Mouse (Mus musculus): ENCODE data around the gene Fbxo41. TPM values are rescaled to one million over a fixed set of nuclear protein-coding genes. Genes with fewer than 3 reads are reported as not detected.

The Fbxo41 gene
- polyA plus RNA-seq, 1 experiment: not detected

DNA sequence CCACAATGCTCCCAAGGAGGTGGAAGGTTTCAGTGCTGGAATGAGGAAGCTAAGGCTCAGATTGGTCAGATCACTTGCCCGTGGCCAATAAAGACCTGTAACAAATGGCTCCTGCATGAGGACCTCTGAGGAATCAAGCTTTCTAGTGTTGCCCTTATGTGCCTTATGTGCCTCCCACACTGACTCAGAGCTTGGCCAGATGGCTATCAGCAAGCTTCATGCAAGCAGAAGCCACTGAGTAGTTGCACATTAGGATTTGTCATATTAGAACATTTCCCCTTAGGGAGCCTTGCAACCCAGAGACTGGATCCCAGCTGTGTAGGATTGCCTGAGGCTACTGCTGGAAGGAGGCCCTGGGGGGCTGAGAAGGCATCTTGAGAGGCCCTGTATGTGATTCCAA lies 2.4 kb downstream of the Fbxo41 start:
- Histone ChIP-seq H3K4me3 (replicated peaks) (no peak overlapping the region), H3K4me1 (ENCODE audit: control insufficient read depth) (peaks cover 3% of the 10 kb centered on the region; the same call in 1 of the 2 replicates), H3K9me3 (ENCODE audit: control insufficient read depth, low read length) (no peaks in the 10 kb centered on the region), H3K36me3 (ENCODE audit: control insufficient read depth) (no peaks in the 10 kb centered on the region), H3K27me3 (ENCODE audit: control insufficient read depth) (peaks cover 39% of the 10 kb centered on the region)
- TF ChIP-seq GATA1 (IDR thresholded peaks at IDR 0.05; ENCODE audit: low read length) (no peak), TAL1 (IDR thresholded peaks at IDR 0.05; ENCODE audit: low read length) (no peak)

DNA sequence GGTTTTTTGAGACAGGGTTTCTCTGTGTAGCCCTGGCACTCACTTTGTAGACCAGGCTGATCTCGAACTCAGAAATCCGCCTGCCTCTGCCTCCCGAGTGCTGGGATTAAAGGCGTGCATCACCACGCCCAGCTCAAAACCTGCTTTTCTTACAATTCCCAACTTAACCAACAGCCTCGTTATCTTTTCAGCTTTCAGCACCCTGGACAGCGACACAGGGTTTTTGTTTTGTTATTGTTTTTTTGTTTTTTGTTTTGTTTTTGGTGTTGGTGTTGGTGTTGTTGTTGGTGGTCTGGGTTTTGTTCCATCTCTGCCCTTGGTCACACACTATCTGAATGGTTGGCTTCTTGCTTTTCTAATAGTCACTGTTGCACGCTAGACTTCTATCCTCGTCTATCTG lies 4.6 kb downstream of the Fbxo41 start:
- TF ChIP-seq TAL1 (IDR thresholded peaks at IDR 0.05; ENCODE audit: low read length) (no peak), GATA1 (IDR thresholded peaks at IDR 0.05; ENCODE audit: low read length) (no peak)
- Histone ChIP-seq H3K27me3 (ENCODE audit: control insufficient read depth) (peaks cover 25% of the 10 kb centered on the region), H3K4me1 (ENCODE audit: control insufficient read depth) (peaks cover 3% of the 10 kb centered on the region; the same call in 1 of the 2 replicates), H3K9me3 (ENCODE audit: control insufficient read depth, low read length) (no peaks in the 10 kb centered on the region), H3K4me3 (replicated peaks) (no peak overlapping the region), H3K36me3 (ENCODE audit: control insufficient read depth) (no peaks in the 10 kb centered on the region)

DNA sequence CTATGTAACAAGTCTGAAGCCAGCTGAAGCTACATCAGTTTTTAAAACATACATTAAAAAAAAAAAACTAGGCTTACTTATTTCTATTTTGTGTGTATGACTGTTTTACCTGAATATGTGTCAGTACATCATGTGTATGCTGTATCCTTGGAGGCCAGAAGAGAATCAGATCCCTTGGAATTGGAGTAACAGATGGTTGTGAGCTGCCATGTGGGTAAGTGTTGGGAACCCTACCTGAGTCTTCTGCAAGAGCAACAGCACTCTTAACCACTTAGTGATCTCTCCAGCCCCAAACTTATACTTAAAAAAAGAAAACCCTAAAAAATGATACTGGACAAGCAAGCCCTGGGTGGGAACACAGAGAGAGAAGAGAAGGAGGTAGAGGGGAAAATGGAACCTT lies 5.8 kb downstream of the Fbxo41 start:
- peaks cover 13% of the 10 kb centered on the region for H3K27me3 ChIP-seq (ENCODE audit: control insufficient read depth)
- H3K9me3 ChIP-seq (ENCODE audit: control insufficient read depth, low read length): no peaks in the 10 kb centered on the region
- no peak overlapping the region for H3K4me3 ChIP-seq (replicated peaks)
- H3K36me3 ChIP-seq (ENCODE audit: control insufficient read depth): no peaks in the 10 kb centered on the region
- TF ChIP-seq TAL1 (IDR thresholded peaks at IDR 0.05; ENCODE audit: low read length) (no peak), GATA1 (IDR thresholded peaks at IDR 0.05; ENCODE audit: low read length) (no peak)
- H3K4me1 ChIP-seq (ENCODE audit: control insufficient read depth): no peaks in the 10 kb centered on the region

DNA sequence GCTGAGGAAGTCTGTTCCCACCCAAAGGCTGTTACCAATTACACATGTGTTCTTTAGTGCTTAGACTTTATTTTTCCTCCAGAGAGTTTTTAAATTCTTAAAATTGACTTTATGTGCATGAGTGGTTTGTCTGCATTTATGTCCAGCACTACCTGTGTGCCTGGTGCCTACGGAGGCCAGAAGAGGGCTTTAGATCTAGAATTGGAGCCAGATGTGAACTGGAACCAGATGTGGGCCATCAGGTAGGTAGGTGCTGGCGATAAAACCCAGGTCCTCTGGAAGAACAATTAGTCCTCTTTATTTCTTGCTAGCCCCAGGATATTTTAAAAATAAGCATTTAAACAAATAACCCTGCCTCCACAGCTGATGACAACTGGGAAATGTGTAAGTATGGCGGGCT lies 11.2 kb downstream of the Fbxo41 start:
- H3K4me1 ChIP-seq (ENCODE audit: control insufficient read depth): no peaks in the 10 kb centered on the region
- no peak overlapping the region for H3K4me3 ChIP-seq (replicated peaks)
- H3K27me3 ChIP-seq (ENCODE audit: control insufficient read depth): peaks cover 4% of the 10 kb centered on the region
- H3K36me3 ChIP-seq (ENCODE audit: control insufficient read depth): no peaks in the 10 kb centered on the region
- no peak for TF ChIP-seq GATA1 (IDR thresholded peaks at IDR 0.05; ENCODE audit: low read length)
- no peak for TF ChIP-seq TAL1 (IDR thresholded peaks at IDR 0.05; ENCODE audit: low read length)
- no peaks in the 10 kb centered on the region for H3K9me3 ChIP-seq (ENCODE audit: control insufficient read depth, low read length)

DNA sequence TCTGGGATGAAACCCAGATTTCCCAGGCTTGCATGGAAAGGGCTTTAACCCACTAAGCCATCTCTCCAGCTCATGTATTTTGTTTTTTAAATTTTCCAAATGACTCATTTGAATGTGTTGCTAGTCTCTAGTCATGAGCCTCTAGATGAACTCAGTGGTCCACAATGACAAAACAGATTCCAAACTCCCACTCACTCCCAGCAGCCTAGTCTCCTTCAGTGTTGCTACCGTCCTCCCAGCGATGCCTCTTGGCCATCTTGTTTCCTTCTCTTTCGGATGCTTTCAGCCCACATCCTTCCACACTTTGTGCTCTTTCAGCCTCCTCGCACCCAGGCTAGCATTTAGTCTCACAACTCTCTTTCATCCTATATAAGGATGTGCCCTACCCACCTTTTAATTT lies 12.5 kb downstream of the Fbxo41 start:
- H3K4me3 ChIP-seq (replicated peaks): no peak overlapping the region
- peaks cover 18% of the 10 kb centered on the region for H3K27me3 ChIP-seq (ENCODE audit: control insufficient read depth)
- H3K36me3 ChIP-seq (ENCODE audit: control insufficient read depth): no peaks in the 10 kb centered on the region
- TF ChIP-seq TAL1 (IDR thresholded peaks at IDR 0.05; ENCODE audit: low read length): no peak
- TF ChIP-seq GATA1 (IDR thresholded peaks at IDR 0.05; ENCODE audit: low read length): no peak
- H3K4me1 ChIP-seq (ENCODE audit: control insufficient read depth): no peaks in the 10 kb centered on the region
- H3K9me3 ChIP-seq (ENCODE audit: control insufficient read depth, low read length): no peaks in the 10 kb centered on the region

DNA sequence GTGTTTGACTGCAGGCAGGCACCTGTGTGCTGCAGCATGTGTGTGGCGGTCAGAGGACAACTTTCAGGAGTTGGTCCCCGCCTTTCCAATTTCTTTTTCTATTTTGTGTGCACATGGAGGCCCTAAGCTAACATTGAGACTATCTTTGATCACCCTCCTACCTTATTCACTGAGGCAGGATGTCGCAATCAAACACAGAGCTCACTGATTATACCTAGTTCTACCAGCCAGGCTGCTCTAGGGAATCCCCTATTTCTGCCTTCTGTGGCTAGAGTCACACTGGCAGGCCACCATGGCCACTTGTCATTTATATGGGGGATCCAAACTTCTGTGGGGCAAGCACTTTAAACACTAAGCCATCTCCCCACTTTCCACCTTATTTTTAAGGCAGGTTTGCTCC lies 13.1 kb downstream of the Fbxo41 start:
- Histone ChIP-seq H3K4me3 (replicated peaks) (no peak overlapping the region), H3K27me3 (ENCODE audit: control insufficient read depth) (peaks cover 23% of the 10 kb centered on the region), H3K4me1 (ENCODE audit: control insufficient read depth) (no peaks in the 10 kb centered on the region), H3K9me3 (ENCODE audit: control insufficient read depth, low read length) (no peaks in the 10 kb centered on the region), H3K36me3 (ENCODE audit: control insufficient read depth) (no peaks in the 10 kb centered on the region)
- no peak for TF ChIP-seq GATA1 (IDR thresholded peaks at IDR 0.05; ENCODE audit: low read length)
- no peak for TF ChIP-seq TAL1 (IDR thresholded peaks at IDR 0.05; ENCODE audit: low read length)

DNA sequence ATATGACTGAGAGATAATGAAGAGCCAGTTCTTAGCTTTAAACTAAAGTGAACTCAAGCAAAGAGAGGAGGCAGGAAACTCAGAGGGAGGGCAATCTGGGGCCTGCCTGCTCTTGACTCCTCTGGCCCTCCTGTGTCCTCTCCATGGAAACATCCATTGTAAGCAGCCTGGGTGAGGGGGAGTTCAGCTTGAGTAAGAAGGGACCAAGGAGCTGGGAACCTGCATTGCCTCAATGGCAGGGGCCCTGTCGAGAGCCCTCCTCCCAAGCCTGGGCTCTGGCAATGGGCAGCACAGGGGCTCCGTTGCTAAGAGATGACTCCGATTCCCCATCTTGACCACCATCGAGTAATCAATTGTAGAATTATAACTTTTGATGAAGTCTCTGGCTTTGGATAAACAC lies 14.3 kb downstream of the Fbxo41 start:
- H3K36me3 ChIP-seq (ENCODE audit: control insufficient read depth): no peaks in the 10 kb centered on the region
- TF ChIP-seq TAL1 (IDR thresholded peaks at IDR 0.05; ENCODE audit: low read length) (no peak), GATA1 (IDR thresholded peaks at IDR 0.05; ENCODE audit: low read length) (no peak)
- peaks cover 35% of the 10 kb centered on the region for H3K27me3 ChIP-seq (ENCODE audit: control insufficient read depth)
- no peaks in the 10 kb centered on the region for H3K4me1 ChIP-seq (ENCODE audit: control insufficient read depth)
- no peak overlapping the region for H3K4me3 ChIP-seq (replicated peaks)
- no peaks in the 10 kb centered on the region; the same call in 1 of the 2 replicates for H3K9me3 ChIP-seq (ENCODE audit: control insufficient read depth, low read length)

DNA sequence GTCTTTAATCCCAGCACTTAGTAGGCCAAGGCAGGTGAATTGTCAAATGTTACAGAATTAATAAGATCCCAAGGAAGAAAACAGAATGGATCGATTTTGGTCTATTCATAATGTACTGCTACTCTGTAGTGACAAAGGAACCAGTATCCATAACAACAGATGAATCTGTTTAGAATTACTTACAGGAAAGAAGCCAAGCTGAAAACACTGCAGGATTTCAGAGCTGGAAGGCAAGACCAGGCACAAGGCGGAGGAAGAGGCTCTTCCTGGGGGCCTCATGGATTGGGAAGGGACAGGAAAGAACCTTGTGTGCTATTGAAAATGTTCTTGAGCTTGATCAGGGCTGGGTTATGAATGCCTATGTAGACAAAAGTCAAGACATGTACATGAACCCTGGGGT lies 17.1 kb downstream of the Fbxo41 start:
- no peaks in the 10 kb centered on the region for H3K36me3 ChIP-seq (ENCODE audit: control insufficient read depth)
- peaks cover 2% of the 10 kb centered on the region; the same call in 1 of the 2 replicates for H3K9me3 ChIP-seq (ENCODE audit: control insufficient read depth, low read length)
- no peaks in the 10 kb centered on the region for H3K4me1 ChIP-seq (ENCODE audit: control insufficient read depth)
- no peak overlapping the region for H3K4me3 ChIP-seq (replicated peaks)
- H3K27me3 ChIP-seq (ENCODE audit: control insufficient read depth): peaks cover 49% of the 10 kb centered on the region
- TF ChIP-seq GATA1 (IDR thresholded peaks at IDR 0.05; ENCODE audit: low read length) (no peak), TAL1 (IDR thresholded peaks at IDR 0.05; ENCODE audit: low read length) (no peak)

DNA sequence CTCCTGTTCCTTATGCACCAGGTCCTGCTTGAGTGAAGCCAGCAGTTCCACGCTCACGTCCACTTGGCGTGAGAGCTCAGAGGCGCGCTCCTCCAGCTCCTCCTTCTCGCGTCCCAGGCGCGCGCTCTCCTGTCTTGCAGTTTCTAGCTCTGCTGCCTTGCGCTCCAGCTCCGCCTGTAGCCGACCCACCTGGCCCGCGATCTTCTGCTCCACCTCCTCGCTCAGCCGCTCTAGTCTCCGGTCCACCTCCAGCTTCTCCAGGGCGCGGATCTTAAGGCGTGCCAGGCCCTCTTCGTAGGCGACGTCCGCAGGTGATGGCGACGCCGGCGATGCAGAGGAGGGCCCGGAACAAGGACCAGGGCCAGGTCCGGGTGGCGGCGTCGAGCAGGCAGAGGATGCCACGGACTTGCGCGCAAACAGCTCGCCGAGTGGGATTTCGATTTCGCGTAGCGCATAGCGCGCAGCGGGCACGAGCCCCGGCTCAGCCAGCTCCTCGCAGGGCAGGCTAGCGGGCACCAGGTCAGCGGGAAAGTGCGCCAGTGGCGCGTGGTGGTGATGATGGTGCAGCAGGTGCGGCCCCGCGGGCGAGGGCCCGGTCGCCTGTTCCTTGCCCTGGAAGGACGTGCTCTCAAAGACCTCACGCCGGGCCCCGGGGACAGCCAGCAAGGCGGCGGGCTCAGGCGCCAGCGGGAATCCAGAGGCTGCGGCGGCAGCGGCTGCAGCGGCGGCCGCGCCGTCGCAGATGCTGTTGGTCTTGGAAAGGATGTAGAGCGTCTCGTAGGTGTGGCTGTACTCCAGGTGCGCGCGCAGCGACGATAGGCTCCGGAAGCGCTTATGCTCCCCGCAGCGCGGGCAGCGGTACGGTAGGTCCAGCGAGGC lies 18.7 kb downstream of the Fbxo41 start:
- no peaks in the 10 kb centered on the region for H3K4me1 ChIP-seq (ENCODE audit: control insufficient read depth)
- H3K4me3 ChIP-seq (replicated peaks): no peak overlapping the region
- H3K36me3 ChIP-seq (ENCODE audit: control insufficient read depth): no peaks in the 10 kb centered on the region
- peaks cover 52% of the 10 kb centered on the region for H3K27me3 ChIP-seq (ENCODE audit: control insufficient read depth)
- TF ChIP-seq TAL1 (IDR thresholded peaks at IDR 0.05; ENCODE audit: low read length): no peak
- no peak for TF ChIP-seq GATA1 (IDR thresholded peaks at IDR 0.05; ENCODE audit: low read length)
- H3K9me3 ChIP-seq (ENCODE audit: control insufficient read depth, low read length): peaks cover 2% of the 10 kb centered on the region; the same call in 1 of the 2 replicates

All from erythroblast, embryonic 14.5 days (primary cell).